Mouse (Mus musculus) heart, adult 2 months (tissue): ENCODE results near the gene Rgl2. TPM values are rescaled to one million over a fixed set of nuclear protein-coding genes. Genes with fewer than 3 reads are reported as not detected.
"Not testable (repeated sequence)": the region's sequence is repeated elsewhere in the genome, so short reads cannot be mapped to it uniquely, and the experiment has no call there.

ENCODE experiments used
- DNase-seq, 2 experiments: peaks; one replicate each; pipeline ENCODE4 v3.0.0; 2021
- H3K27ac ChIP-seq: fragments of 200-600 bp; 2 replicates; pipeline ENCODE4 v1.8.1; 2022
- H3K27me3 ChIP-seq: fragments of 200-500 bp; 2 replicates; pipeline ENCODE4 v1.6.1; 2012; ENCODE audit warnings: mild to moderate bottlenecking, low read length, inconsistent platforms, mixed read lengths; ENCODE audit not compliant: control insufficient read depth, insufficient read depth
- H3K36me3 ChIP-seq: fragments of 200-500 bp; 2 replicates; pipeline ENCODE4 v1.6.1; 2012; ENCODE audit warnings: low read length, inconsistent platforms; ENCODE audit not compliant: control insufficient read depth, insufficient read depth
- H3K4me1 ChIP-seq: fragments of 200-500 bp; 2 replicates; pipeline ENCODE4 v1.6.1; 2011; ENCODE audit warnings: low read length; ENCODE audit not compliant: control insufficient read depth, insufficient read depth
- H3K4me3 ChIP-seq: fragments of 200-600 bp; 2 replicates; pipeline ENCODE4 v1.8.1; 2022
- H3K79me2 ChIP-seq: fragments of 200-500 bp; replicated peaks from 2 replicates; pipeline ENCODE4 v1.6.1; 2012; ENCODE audit warnings: mild to moderate bottlenecking, inconsistent platforms, low read length, moderate library complexity, mixed read lengths; ENCODE audit not compliant: control insufficient read depth, insufficient read depth
- H3K9ac ChIP-seq: fragments of 200-500 bp; 2 replicates; pipeline ENCODE4 v1.6.1; 2012; ENCODE audit warnings: low read depth, mild to moderate bottlenecking, control low read depth, inconsistent platforms, low read length, mixed read lengths
- CTCF ChIP-seq: fragments of 200-600 bp; IDR thresholded peaks from 2 replicates; pipeline ENCODE4 v1.8.1; 2022; ENCODE audit warnings: antibody characterized with exemption, mild to moderate bottlenecking, moderate library complexity
- EP300 ChIP-seq: fragments of 200-500 bp; IDR thresholded peaks from 2 replicates; pipeline ENCODE4 v1.6.1; 2011; ENCODE audit warnings: low read depth, low read length, control low read depth; ENCODE audit not compliant: insufficient read depth
- POLR2A ChIP-seq: fragments of 200-500 bp; IDR thresholded peaks from 2 replicates; pipeline ENCODE4 v1.6.1; 2011; ENCODE audit warnings: mild to moderate bottlenecking, low read depth, low read length, control low read depth; ENCODE audit not compliant: insufficient read depth
- WGBS: fragments of 180-500 bp; shearing (Covaris S2); methylation state at CpG from one replicate; pipeline ENCODE4 v1.1.7; 2018; 5-methylcytosine and 5-hydroxymethylcytosine counted together
- intact Hi-C: fragments of 180-260 bp; cut with DNase I; formaldehyde crosslinking; loops from one replicate; pipeline ENCODE4 v1.15.1; 2025
- long read RNA-seq: library from polyadenylated mRNA; stranded (forward); transcript quantifications from one replicate; pipeline ENCODE4 v2.0.0, GENCODE M21; 2021
- polyA plus RNA-seq: library from polyadenylated mRNA; depleted of rRNA; stranded (reverse); fragments of >200 nt; gene quantifications from 2 replicates; pipeline ENCODE4 v1.2.3, GENCODE M21; 2012; rRNA removed
- total RNA-seq, 2 experiments: library from RNA; stranded (reverse); gene quantifications; 2 replicates each; pipeline ENCODE4 v1.2.3; 2021

The Rgl2 gene
- 10 to 100 TPM; 33.2 to 36.0 TPM for total RNA-seq
- 89.1 and 101 TPM in 2 replicates for polyA plus RNA-seq
- long read RNA-seq, transcript Rgl2-201 (18 exons, 3,252 nt) = major isoform, 18 of 30 reads
- long read RNA-seq, partial matches to known transcripts = 3 of 30 reads
- long read RNA-seq, other reads (novel, unspliced or antisense) = 9 of 30 reads

GRCm38 (mm10) chr17:33929371-33930279 is at the start of gene Rgl2:
Gene Rgl2 (plus strand): TSS chr17:33929543.
- intact Hi-C loops = loop anchor here (1.0 to 10.0 kb wide), 3 partner anchors 9 to 665 kb away; partner anchors contain the start of genes Ager, Pbx2, Pfdn6 and Wdr46
- DNase-seq = peak; percentile 92 to 97
- TF ChIP-seq EP300 (no peak), CTCF (peak; percentile 56), POLR2A (peak; percentile 73; the same call in 1 of the 2 replicates)

GRCm38 (mm10) chr17:33884320-33884719 is 45.0 kb upstream of the Rgl2 start:
- H3K4me1 ChIP-seq, intact Hi-C loops, H3K36me3 ChIP-seq, H3K79me2 ChIP-seq, H3K4me3 ChIP-seq, H3K27ac ChIP-seq, H3K27me3 ChIP-seq, H3K9ac ChIP-seq, DNase-seq: not testable (repeated sequence)
- 91% methylated on average over 10 of the region's 11 CpGs for WGBS

More at GRCm38 (mm10) chr17:33929371-33930279, at the start of gene Rgl2:
- WGBS = under 1% methylated on average over 80 of the region's 80 CpGs
- Histone ChIP-seq H3K27ac (peak within 1 kb of the TSS; percentile 99), H3K27me3 (no peaks in the 10 kb centered on the region), H3K36me3 (no peaks in the 10 kb centered on the region; the same call in 1 of the 2 replicates), H3K9ac (peak within 1 kb of the TSS; percentile 87), H3K79me2 (peaks cover 3% of the 10 kb centered on the region; the same call in 1 of the 2 replicates), H3K4me1 (peaks cover 4% of the 10 kb centered on the region; the same call in 1 of the 2 replicates), H3K4me3 (peak within 1 kb of the TSS; percentile 75)

GRCm38 (mm10) chr17:33887802-33888201 is 41.5 kb upstream of the Rgl2 start:
- whole genome bisulfite sequencing = 38% methylated on average over 2 of the region's 2 CpGs
- H3K9ac ChIP-seq = not testable (repeated sequence)
- intact Hi-C loops = loop anchor here (5.0 kb wide), 1 partner anchor 46 kb away; the partner anchor contains the start of gene Cd320

DNA sequence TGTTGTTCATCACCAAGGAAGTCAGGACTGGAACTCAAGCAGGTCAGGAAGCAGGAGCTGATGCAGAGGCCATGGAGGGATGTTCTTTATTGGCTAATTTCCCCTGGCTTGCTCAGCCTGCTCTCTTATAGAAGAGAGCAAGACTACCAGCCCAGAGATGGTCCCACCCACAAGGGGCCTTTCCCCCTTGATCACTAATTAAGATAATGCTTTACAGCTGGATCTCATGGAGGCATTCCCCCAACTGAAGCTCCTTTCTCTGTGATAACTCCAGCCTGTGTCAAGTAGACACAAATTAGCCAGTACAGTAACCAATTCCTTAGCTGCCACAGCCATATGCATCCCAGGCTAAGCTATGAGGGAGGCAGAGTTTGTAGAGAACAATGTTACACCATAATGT is 41.1 kb upstream of the Rgl2 start:
- H3K79me2 ChIP-seq, H3K4me3 ChIP-seq, H3K36me3 ChIP-seq, H3K4me1 ChIP-seq, H3K27ac ChIP-seq, H3K27me3 ChIP-seq, DNase-seq, H3K9ac ChIP-seq: not testable (repeated sequence)
- intact Hi-C loops = loop anchor here (5.0 kb wide), 1 partner anchor 46 kb away; the partner anchor contains the start of gene Cd320

More at GRCm38 (mm10) chr17:33887802-33888201, 41.5 kb upstream of the Rgl2 start:
- not testable (repeated sequence) for H3K79me2 ChIP-seq, DNase-seq, H3K27me3 ChIP-seq, H3K4me1 ChIP-seq, H3K36me3 ChIP-seq, H3K27ac ChIP-seq, H3K4me3 ChIP-seq

GRCm38 (mm10) chr17:33889941-33890532 is 39.3 kb upstream of the Rgl2 start:
- H3K4me1 ChIP-seq, H3K79me2 ChIP-seq, H3K27me3 ChIP-seq, H3K27ac ChIP-seq, H3K36me3 ChIP-seq, DNase-seq: not testable (repeated sequence)
- Histone ChIP-seq H3K9ac (peak overlapping the region; percentile 53), H3K4me3 (peak overlapping the region; percentile 61)
- intact Hi-C loops = loop anchor here (5.0 kb wide), 1 partner anchor 48 kb away; the partner anchor contains the start of gene Cd320
- WGBS = 2% methylated on average over 35 of the region's 44 CpGs

GRCm38 (mm10) chr17:33890533-33891059 is 38.7 kb upstream of the Rgl2 start, which contains the start of gene Kifc1:
Gene Kifc1 (minus strand): TSS chr17:33890661.
- no peaks in the 10 kb centered on the region for H3K36me3 ChIP-seq
- H3K9ac ChIP-seq = peak within 1 kb of the TSS; percentile 53
- DNase-seq = peak; percentile 98 to 100
- H3K27me3 ChIP-seq = no peaks in the 10 kb centered on the region
- intact Hi-C loops = no loop called here
- WGBS = 1% methylated on average over 49 of the region's 49 CpGs
- no peaks in the 10 kb centered on the region for H3K79me2 ChIP-seq
- peak; percentile 56; the same call in 1 of the 2 replicates for TF ChIP-seq EP300
- TF ChIP-seq POLR2A = no peak
- peak; percentile 88 for TF ChIP-seq CTCF
- H3K4me3 ChIP-seq = peak within 1 kb of the TSS; percentile 61
- H3K27ac ChIP-seq = no peak within 1 kb of the TSS
- H3K4me1 ChIP-seq = no peaks in the 10 kb centered on the region
